Mouse (Mus musculus): ENCODE measurements around the gene Tppp3. TPM values are rescaled to one million over a fixed set of nuclear protein-coding genes. Genes with fewer than 3 reads are reported as not detected.

The Tppp3 gene
- 39.1 and 40.1 TPM in 2 replicates for polyA plus RNA-seq (2014; fragmentation: Nextera tagmentation; extraction: Ambion mirVana)

DNA sequence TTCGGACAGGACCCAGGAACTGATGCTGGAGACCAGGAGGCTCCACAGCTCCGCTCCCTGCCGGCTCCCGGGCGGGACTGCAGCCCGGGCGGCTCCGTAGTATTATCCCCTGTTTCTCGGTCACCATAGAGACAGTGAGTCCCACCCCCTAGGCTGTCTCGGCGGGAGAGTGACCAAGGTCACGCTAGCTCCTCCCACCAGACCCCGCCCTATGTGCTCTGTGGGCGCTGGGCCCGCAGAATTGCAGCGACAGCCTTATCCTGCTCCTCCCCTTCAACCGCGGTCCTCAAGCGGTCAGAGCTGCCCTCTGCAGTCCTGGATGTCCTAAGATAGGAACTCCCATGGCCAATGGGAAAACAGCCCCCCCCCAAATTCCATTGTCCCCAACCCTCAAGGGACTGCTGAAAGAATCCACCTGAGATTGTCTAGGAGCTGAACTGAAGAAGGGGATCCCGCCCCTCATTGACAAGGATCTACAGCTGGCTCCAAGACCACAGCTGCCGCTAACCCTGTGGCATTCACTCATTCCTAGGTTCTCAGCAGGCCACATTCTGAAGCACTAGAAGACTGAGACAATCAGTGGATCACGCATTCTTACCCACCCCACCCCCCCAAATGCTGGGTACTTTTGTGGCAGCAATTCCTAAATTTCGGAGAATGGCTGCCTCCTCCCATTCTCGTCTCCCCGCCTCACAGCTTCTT lies at the start of gene Tppp3:
Gene Tppp3 (minus strand): TSS at position 213 of the 702 bp plus-strand sequence.
- peak within 1 kb of the TSS; percentile 55 for H3K4me2 ChIP-seq (replicated peaks; ENCODE audit: low read depth, low read length)
- peaks cover 28% of the 10 kb centered on the region for H3K4me1 ChIP-seq (ENCODE audit: control insufficient read depth, insufficient read depth, low read length)
- no peaks in the 10 kb centered on the region for H3K27me3 ChIP-seq (ENCODE audit: control insufficient read depth, insufficient read depth, low read length)
- 7% methylated on average over 25 of the region's 25 CpGs for WGBS
- no peaks in the 10 kb centered on the region for H3K9me3 ChIP-seq (ENCODE audit: control insufficient read depth, low read depth, low read length)
- H3K4me3 ChIP-seq (ENCODE audit: low read depth, low read length), result peak within 1 kb of the TSS; percentile 22
- peaks cover 7% of the 10 kb centered on the region for H3K36me3 ChIP-seq (ENCODE audit: control insufficient read depth, insufficient read depth, low read length)
- no peak within 1 kb of the TSS for H3K27ac ChIP-seq (ENCODE audit: low read length)
- ATAC-seq (ENCODE audit: insufficient number of reproducible peaks, insufficient read depth, low FRiP score, low read depth), result peak; percentile 94
- peak within 1 kb of the TSS; percentile 32; the same call in 1 of the 2 replicates for H3K9ac ChIP-seq (replicated peaks; ENCODE audit: low read depth, low read length)

DNA sequence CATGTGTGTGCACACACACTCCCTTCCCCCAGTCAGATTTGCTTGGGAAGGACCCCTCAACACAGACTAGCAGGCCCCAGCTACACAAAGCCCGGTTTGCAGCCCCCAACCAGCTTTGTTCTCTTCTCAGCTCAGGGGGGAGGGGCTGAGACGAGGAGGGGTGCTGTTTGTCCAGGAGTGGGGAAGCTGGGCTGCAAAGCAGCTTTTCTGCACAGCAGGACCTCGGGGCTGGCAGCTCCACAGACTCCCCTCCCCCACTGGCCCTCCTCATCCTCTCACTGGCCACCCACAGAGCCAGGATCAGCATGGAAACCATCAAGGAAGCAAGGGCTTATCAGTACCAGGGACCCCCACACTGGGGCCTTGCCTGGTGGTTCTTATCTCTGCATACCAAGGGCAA lies 49.7 kb upstream of the Tppp3 start:
- no peak overlapping the region for H3K9ac ChIP-seq (replicated peaks; ENCODE audit: low read depth, low read length)
- no peaks in the 10 kb centered on the region for H3K9me3 ChIP-seq (ENCODE audit: control insufficient read depth, low read depth, low read length)
- H3K36me3 ChIP-seq (ENCODE audit: control insufficient read depth, insufficient read depth, low read length), result peaks cover 12% of the 10 kb centered on the region
- H3K27ac ChIP-seq (ENCODE audit: low read length), result peak overlapping the region; percentile 48; the same call in 1 of the 2 replicates
- H3K4me1 ChIP-seq (ENCODE audit: control insufficient read depth, insufficient read depth, low read length), result peaks cover 42% of the 10 kb centered on the region
- H3K27me3 ChIP-seq (ENCODE audit: control insufficient read depth, insufficient read depth, low read length), result no peaks in the 10 kb centered on the region
- 5% methylated on average over 3 of the region's 3 CpGs for WGBS
- no peak overlapping the region for H3K4me2 ChIP-seq (replicated peaks; ENCODE audit: low read depth, low read length)
- no peak overlapping the region for H3K4me3 ChIP-seq (ENCODE audit: low read depth, low read length)
- ATAC-seq (ENCODE audit: insufficient number of reproducible peaks, insufficient read depth, low FRiP score, low read depth), result no peak

DNA sequence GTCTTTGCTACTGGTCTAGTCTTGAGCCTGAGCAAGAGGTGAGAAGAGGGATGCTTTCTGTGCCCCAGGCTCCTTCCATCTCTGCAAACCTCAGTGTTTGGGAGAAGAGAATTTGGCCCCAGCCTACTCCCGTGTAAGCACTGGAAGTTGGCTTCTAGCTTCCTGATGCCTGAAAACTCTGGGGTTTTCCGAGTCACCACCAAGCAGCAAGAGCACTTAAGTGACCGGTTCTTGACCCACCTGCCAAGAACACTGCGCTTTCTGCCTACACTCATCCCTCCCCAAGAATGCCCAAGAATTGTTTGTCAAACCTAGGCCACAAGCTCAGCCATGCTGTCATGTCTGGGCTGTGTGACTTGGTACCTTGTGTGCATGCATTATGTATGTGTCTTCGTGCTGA lies 49.2 kb upstream of the Tppp3 start:
- no peak overlapping the region; the same call in 1 of the 2 replicates for H3K4me2 ChIP-seq (replicated peaks; ENCODE audit: low read depth, low read length)
- WGBS, result 33% methylated on average over 5 of the region's 5 CpGs
- no peaks in the 10 kb centered on the region for H3K27me3 ChIP-seq (ENCODE audit: control insufficient read depth, insufficient read depth, low read length)
- peaks cover 44% of the 10 kb centered on the region for H3K4me1 ChIP-seq (ENCODE audit: control insufficient read depth, insufficient read depth, low read length)
- no peak overlapping the region for H3K4me3 ChIP-seq (ENCODE audit: low read depth, low read length)
- H3K27ac ChIP-seq (ENCODE audit: low read length), result no peak overlapping the region
- ATAC-seq (ENCODE audit: insufficient number of reproducible peaks, insufficient read depth, low FRiP score, low read depth), result no peak
- no peak overlapping the region; the same call in 1 of the 2 replicates for H3K9ac ChIP-seq (replicated peaks; ENCODE audit: low read depth, low read length)
- peaks cover 12% of the 10 kb centered on the region for H3K36me3 ChIP-seq (ENCODE audit: control insufficient read depth, insufficient read depth, low read length)
- no peaks in the 10 kb centered on the region for H3K9me3 ChIP-seq (ENCODE audit: control insufficient read depth, low read depth, low read length)

- Histone ChIP-seq H3K4me3 (ENCODE audit: low read depth, low read length) (peak overlapping the region; percentile 63; the same call in 1 of the 2 replicates), H3K36me3 (ENCODE audit: control insufficient read depth, insufficient read depth, low read length) (peaks cover 3% of the 10 kb centered on the region; the same call in 1 of the 2 replicates), H3K27ac (ENCODE audit: low read length) (no peak overlapping the region), H3K9ac (replicated peaks; ENCODE audit: low read depth, low read length) (no peak overlapping the region), H3K4me1 (ENCODE audit: control insufficient read depth, insufficient read depth, low read length) (peaks cover 44% of the 10 kb centered on the region), H3K27me3 (ENCODE audit: control insufficient read depth, insufficient read depth, low read length) (no peaks in the 10 kb centered on the region), H3K4me2 (replicated peaks; ENCODE audit: low read depth, low read length) (peak overlapping the region; percentile 99), H3K9me3 (ENCODE audit: control insufficient read depth, low read depth, low read length) (no peaks in the 10 kb centered on the region)
- 16% methylated on average over 2 of the region's 2 CpGs for WGBS
- no peak for ATAC-seq (ENCODE audit: insufficient number of reproducible peaks, insufficient read depth, low FRiP score, low read depth)
These were observed 48.3 kb upstream of the Tppp3 start for GRCm38 (mm10) chr8:105519591-105519990.

DNA sequence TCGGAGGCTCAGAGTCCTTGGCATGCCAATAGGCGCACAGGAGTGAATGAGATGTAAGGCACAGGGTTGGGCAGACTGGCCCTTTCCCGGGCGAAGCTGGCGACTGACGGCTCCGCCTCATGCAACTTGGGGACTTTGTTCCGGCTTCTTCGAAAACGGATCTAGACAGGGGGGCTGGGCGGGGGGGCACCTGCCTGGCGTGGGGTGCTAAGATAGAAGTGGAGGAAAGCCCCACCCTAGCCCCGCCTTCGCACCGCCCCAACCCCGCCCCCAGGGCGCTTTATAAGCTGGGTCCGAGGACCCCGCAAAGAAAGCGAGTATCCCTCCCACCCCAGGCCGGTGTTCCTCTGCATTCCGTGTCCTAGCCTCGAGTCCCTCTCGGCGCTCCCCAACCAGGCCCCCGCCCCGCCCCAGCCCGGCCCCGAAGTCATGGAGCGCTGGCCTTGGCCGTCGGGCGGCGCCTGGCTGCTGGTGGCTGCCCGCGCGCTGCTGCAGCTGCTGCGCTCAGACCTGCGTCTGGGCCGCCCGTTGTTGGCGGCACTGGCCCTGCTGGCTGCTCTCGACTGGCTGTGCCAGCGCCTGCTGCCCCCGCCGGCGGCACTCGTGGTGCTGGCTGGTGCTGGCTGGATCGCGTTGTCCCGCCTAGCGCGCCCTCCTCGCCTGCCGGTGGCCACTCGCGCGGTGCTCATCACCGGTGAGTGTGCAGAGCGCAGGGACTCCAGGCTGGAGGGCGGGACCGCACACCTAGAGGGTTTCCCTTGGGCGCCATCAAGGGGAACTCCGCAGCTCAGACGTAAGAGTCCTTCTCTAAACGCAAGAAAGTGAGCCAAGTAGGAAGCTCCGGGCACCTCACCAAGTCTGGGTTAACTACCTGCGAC lies 47.3 kb upstream of the Tppp3 start, which contains the start of gene Hsd11b2:
Gene Hsd11b2 (plus strand): TSS at position 320 of the 878 bp plus-strand sequence.
- whole genome bisulfite sequencing, result under 1% methylated on average over 67 of the region's 68 CpGs
- H3K27me3 ChIP-seq (ENCODE audit: control insufficient read depth, insufficient read depth, low read length), result no peaks in the 10 kb centered on the region
- H3K9me3 ChIP-seq (ENCODE audit: control insufficient read depth, low read depth, low read length), result no peaks in the 10 kb centered on the region
- H3K36me3 ChIP-seq (ENCODE audit: control insufficient read depth, insufficient read depth, low read length), result 0 out of 2 replicates have a peak, but pooled peaks cover 1% of the 10 kb centered on the region
- 0 out of 2 replicates have a peak within 1 kb of the TSS, but pooled peaks have one; percentile 10 for H3K27ac ChIP-seq (ENCODE audit: low read length)
- H3K4me3 ChIP-seq (ENCODE audit: low read depth, low read length), result peak within 1 kb of the TSS; percentile 63
- peaks cover 44% of the 10 kb centered on the region for H3K4me1 ChIP-seq (ENCODE audit: control insufficient read depth, insufficient read depth, low read length)
- ATAC-seq (ENCODE audit: insufficient number of reproducible peaks, insufficient read depth, low FRiP score, low read depth), result peak; percentile 40; the same call in 1 of the 2 replicates
- H3K9ac ChIP-seq (replicated peaks; ENCODE audit: low read depth, low read length), result peak within 1 kb of the TSS; percentile 72
- H3K4me2 ChIP-seq (replicated peaks; ENCODE audit: low read depth, low read length), result peak within 1 kb of the TSS; percentile 99

- Histone ChIP-seq H3K9ac (replicated peaks; ENCODE audit: low read depth, low read length) (no peak overlapping the region), H3K4me2 (replicated peaks; ENCODE audit: low read depth, low read length) (no peak overlapping the region), H3K27me3 (ENCODE audit: control insufficient read depth, insufficient read depth, low read length) (no peaks in the 10 kb centered on the region), H3K4me3 (ENCODE audit: low read depth, low read length) (no peak overlapping the region), H3K27ac (ENCODE audit: low read length) (no peak overlapping the region), H3K4me1 (ENCODE audit: control insufficient read depth, insufficient read depth, low read length) (peaks cover 37% of the 10 kb centered on the region), H3K9me3 (ENCODE audit: control insufficient read depth, low read depth, low read length) (no peaks in the 10 kb centered on the region), H3K36me3 (ENCODE audit: control insufficient read depth, insufficient read depth, low read length) (no peaks in the 10 kb centered on the region)
- 28% methylated on average over 8 of the region's 8 CpGs for WGBS
- ATAC-seq (ENCODE audit: insufficient number of reproducible peaks, insufficient read depth, low FRiP score, low read depth), result no peak
These were observed 46.0 kb upstream of the Tppp3 start for GRCm38 (mm10) chr8:105517346-105517745.

DNA sequence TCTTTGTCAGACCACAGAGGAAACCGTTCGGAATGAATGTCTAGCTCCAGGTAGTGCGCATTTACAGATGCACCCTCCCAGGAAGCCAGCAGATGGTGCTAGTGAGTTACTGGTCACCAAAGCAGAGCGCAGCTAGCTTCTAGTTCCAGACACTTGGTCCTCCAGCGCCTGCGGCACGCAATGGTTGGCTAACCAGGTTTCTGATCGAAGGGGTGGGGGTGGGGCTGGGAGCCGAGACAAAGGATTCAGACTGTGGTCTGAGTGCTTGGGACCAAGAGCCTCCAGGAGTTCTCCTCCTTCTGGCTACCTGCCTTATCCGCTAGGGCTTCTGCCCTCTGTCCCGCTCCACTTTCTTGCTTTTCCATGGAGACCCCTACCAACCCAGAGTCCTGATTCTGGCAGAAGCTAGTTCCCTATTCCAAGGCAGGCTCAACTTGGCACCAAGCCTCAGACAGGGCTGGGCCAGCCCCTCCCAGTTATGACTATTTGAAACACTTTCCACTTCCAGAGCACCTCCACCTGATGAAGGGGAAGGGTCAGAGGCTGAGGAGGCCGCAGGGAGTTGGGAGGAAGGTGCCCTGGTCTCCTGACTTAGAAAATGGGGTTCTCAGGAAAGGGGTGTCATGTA lies 44.8 kb upstream of the Tppp3 start:
- H3K4me1 ChIP-seq (ENCODE audit: control insufficient read depth, insufficient read depth, low read length), result peaks cover 29% of the 10 kb centered on the region
- H3K9me3 ChIP-seq (ENCODE audit: control insufficient read depth, low read depth, low read length), result no peaks in the 10 kb centered on the region
- H3K9ac ChIP-seq (replicated peaks; ENCODE audit: low read depth, low read length), result no peak overlapping the region
- H3K36me3 ChIP-seq (ENCODE audit: control insufficient read depth, insufficient read depth, low read length), result no peaks in the 10 kb centered on the region
- no peak overlapping the region for H3K27ac ChIP-seq (ENCODE audit: low read length)
- H3K4me3 ChIP-seq (ENCODE audit: low read depth, low read length), result no peak overlapping the region
- WGBS, result 16% methylated on average over 12 of the region's 12 CpGs
- H3K27me3 ChIP-seq (ENCODE audit: control insufficient read depth, insufficient read depth, low read length), result no peaks in the 10 kb centered on the region
- peak; percentile 53 for ATAC-seq (ENCODE audit: insufficient number of reproducible peaks, insufficient read depth, low FRiP score, low read depth)
- H3K4me2 ChIP-seq (replicated peaks; ENCODE audit: low read depth, low read length), result peak overlapping the region; percentile 35; the same call in 1 of the 2 replicates

DNA sequence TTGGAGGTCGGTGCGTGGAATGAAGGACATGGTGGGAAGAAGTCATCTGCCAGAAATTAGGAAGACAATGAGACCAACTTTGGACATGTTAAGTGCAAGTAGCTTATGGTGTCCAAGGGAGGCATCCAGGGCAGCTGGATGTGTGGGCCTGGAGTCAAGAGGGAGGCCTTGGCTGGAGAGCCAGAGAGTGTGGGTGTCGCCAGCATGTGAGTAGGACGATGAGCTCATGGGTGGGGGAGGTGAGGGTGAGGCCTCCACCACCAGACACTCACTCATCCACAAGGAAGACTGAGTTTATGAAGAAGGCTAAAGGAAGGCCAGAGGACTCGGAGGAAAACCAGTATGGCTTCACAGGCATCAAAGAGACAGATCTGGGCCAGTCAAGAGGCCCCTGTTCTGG lies 43.3 kb upstream of the Tppp3 start:
- no peaks in the 10 kb centered on the region for H3K36me3 ChIP-seq (ENCODE audit: control insufficient read depth, insufficient read depth, low read length)
- H3K9me3 ChIP-seq (ENCODE audit: control insufficient read depth, low read depth, low read length), result no peaks in the 10 kb centered on the region
- no peak for ATAC-seq (ENCODE audit: insufficient number of reproducible peaks, insufficient read depth, low FRiP score, low read depth)
- H3K27ac ChIP-seq (ENCODE audit: low read length), result no peak overlapping the region
- peaks cover 27% of the 10 kb centered on the region; the same call in 1 of the 2 replicates for H3K4me1 ChIP-seq (ENCODE audit: control insufficient read depth, insufficient read depth, low read length)
- 79% methylated on average over 5 of the region's 5 CpGs for WGBS
- H3K4me2 ChIP-seq (replicated peaks; ENCODE audit: low read depth, low read length), result no peak overlapping the region
- no peak overlapping the region for H3K9ac ChIP-seq (replicated peaks; ENCODE audit: low read depth, low read length)
- no peaks in the 10 kb centered on the region for H3K27me3 ChIP-seq (ENCODE audit: control insufficient read depth, insufficient read depth, low read length)
- no peak overlapping the region for H3K4me3 ChIP-seq (ENCODE audit: low read depth, low read length)

Data from stomach, embryonic 14.5 days (tissue).